Mouse (Mus musculus): ENCODE measurements around the gene Blmh.
"Not testable (repeated sequence)": the region's sequence is repeated elsewhere in the genome, so short reads cannot be mapped to it uniquely, and the experiment has no call there.

The Blmh gene

GRCm38 (mm10) chr11:76916539-76917229, 7.9 kb upstream of the Blmh start:
- DNase-seq (ENCODE audit: low spot score in 2 of 2): no peak

GRCm38 (mm10) chr11:76917230-76917548, 7.4 kb upstream of the Blmh start:
- DNase-seq (ENCODE audit: low spot score in 2 of 2): no peak

GRCm38 (mm10) chr11:76920607-76921006, 4.0 kb upstream of the Blmh start:
- no peak for DNase-seq (ENCODE audit: low spot score in 2 of 2)

- DNase-seq (ENCODE audit: low spot score in 2 of 2): not testable (repeated sequence)
Observed at GRCm38 (mm10) chr11:76928586-76928985, 4.0 kb downstream of the Blmh start.

- DNase-seq (ENCODE audit: low spot score in 2 of 2): no peak
Observed at GRCm38 (mm10) chr11:76933209-76933608, 8.6 kb downstream of the Blmh start.

- DNase-seq (ENCODE audit: low spot score in 2 of 2): no peak
Observed at GRCm38 (mm10) chr11:76936578-76936977, 12.0 kb downstream of the Blmh start.

GRCm38 (mm10) chr11:76944839-76945238, 20.2 kb downstream of the Blmh start:
- DNase-seq (ENCODE audit: low spot score in 2 of 2): no peak

- peak; percentile 83 to 90 for DNase-seq (ENCODE audit: low spot score in 2 of 2)
Observed at GRCm38 (mm10) chr11:76945386-76946202, 21.0 kb downstream of the Blmh start.

- DNase-seq (ENCODE audit: low spot score in 2 of 2): no peak
Observed at GRCm38 (mm10) chr11:76946203-76946585, 21.6 kb downstream of the Blmh start.

- no peak for DNase-seq (ENCODE audit: low spot score in 2 of 2)
Observed at GRCm38 (mm10) chr11:76953536-76953935, 28.9 kb downstream of the Blmh start.

GRCm38 (mm10) chr11:76965703-76966102, 41.1 kb downstream of the Blmh start:
- DNase-seq (ENCODE audit: low spot score in 2 of 2): no peak

GRCm38 (mm10) chr11:76970328-76970727, 45.7 kb downstream of the Blmh start:
- no peak for DNase-seq (ENCODE audit: low spot score in 2 of 2)

GRCm38 (mm10) chr11:76974680-76975319, 50.2 kb downstream of the Blmh start:
- no peak for DNase-seq (ENCODE audit: low spot score in 2 of 2)

GRCm38 (mm10) chr11:76981570-76982141, 57.0 kb downstream of the Blmh start:
- no peak for DNase-seq (ENCODE audit: low spot score in 2 of 2)

- DNase-seq (ENCODE audit: low spot score in 2 of 2): no peak
Observed at GRCm38 (mm10) chr11:76982415-76982814, 57.8 kb downstream of the Blmh start.

- no peak for DNase-seq (ENCODE audit: low spot score in 2 of 2)
Observed at GRCm38 (mm10) chr11:76983641-76984040, 59.0 kb downstream of the Blmh start.

- DNase-seq (ENCODE audit: low spot score in 2 of 2): no peak
Observed at GRCm38 (mm10) chr11:76984173-76984572, 59.6 kb downstream of the Blmh start.

GRCm38 (mm10) chr11:76990839-76991238, 66.2 kb downstream of the Blmh start:
- no peak for DNase-seq (ENCODE audit: low spot score in 2 of 2)

- peak; percentile 37 to 41 for DNase-seq (ENCODE audit: low spot score in 2 of 2)
Observed at GRCm38 (mm10) chr11:76992886-76993285, 68.3 kb downstream of the Blmh start.

GRCm38 (mm10) chr11:76995966-76996672, 71.5 kb downstream of the Blmh start:
- DNase-seq (ENCODE audit: low spot score in 2 of 2): no peak

GRCm38 (mm10) chr11:76997305-76997704, 72.7 kb downstream of the Blmh start:
- peak; percentile 46 to 63 for DNase-seq (ENCODE audit: low spot score in 2 of 2)
